Mouse (Mus musculus) heart, postnatal 0 days (tissue): ENCODE data around the gene Nop2. TPM values are rescaled to one million over a fixed set of nuclear protein-coding genes. Genes with fewer than 3 reads are reported as not detected.

Experiments used
- ATAC-seq: fragments of 200-750 bp; cut with Nextera tagmentation; 2 replicates; pipeline ENCODE4 v1.8.0; 2017; ENCODE audit warnings: low read depth, moderate number of reproducible peaks, moderate library complexity; ENCODE audit not compliant: insufficient read depth
- DNase-seq: peaks from one replicate; pipeline ENCODE4 v3.0.0-alpha.2; 2016; ENCODE audit warnings: low spot score
- H3K27ac ChIP-seq: fragments of 300-500 bp; sonication (generic); 2 replicates; pipeline ENCODE4 v1.5.1; 2014; ENCODE audit warnings: low read depth, mild to moderate bottlenecking
- H3K27me3 ChIP-seq: fragments of 300-500 bp; sonication (generic); 2 replicates; pipeline ENCODE4 v1.6.1; 2014; ENCODE audit warnings: low read length, mixed read lengths; ENCODE audit not compliant: control insufficient read depth, insufficient read depth
- H3K36me3 ChIP-seq: fragments of 300-500 bp; sonication (generic); replicated peaks from 2 replicates; pipeline ENCODE4 v1.6.1; 2014; ENCODE audit warnings: low read length, mixed read lengths; ENCODE audit not compliant: control insufficient read depth, insufficient read depth
- H3K4me1 ChIP-seq: fragments of 300-500 bp; sonication (generic); 2 replicates; pipeline ENCODE4 v1.6.1; 2014; ENCODE audit warnings: antibody characterized with exemption; ENCODE audit not compliant: control insufficient read depth, insufficient read depth
- H3K4me2 ChIP-seq: fragments of 300-500 bp; sonication (generic); 2 replicates; pipeline ENCODE4 v1.6.1; 2014; ENCODE audit warnings: low read depth, mild to moderate bottlenecking, low read length, moderate library complexity
- H3K4me3 ChIP-seq: fragments of 300-500 bp; sonication (generic); 2 replicates; pipeline ENCODE4 v1.5.1; 2014; ENCODE audit warnings: low read depth, low read length
- H3K9ac ChIP-seq: fragments of 300-500 bp; sonication (generic); replicated peaks from 2 replicates; pipeline ENCODE4 v1.6.1; 2014; ENCODE audit warnings: low read depth, low read length, mixed read lengths
- H3K9me3 ChIP-seq: fragments of 300-500 bp; sonication (generic); replicated peaks from 2 replicates; pipeline ENCODE4 v1.6.1; 2016; ENCODE audit warnings: low read length; ENCODE audit not compliant: control insufficient read depth
- CTCF ChIP-seq: IDR thresholded peaks from 2 replicates; pipeline ENCODE4 v1.5.1; 2016; ENCODE audit warnings: antibody characterized with exemption, control low read depth, low read depth
- EP300 ChIP-seq: IDR thresholded peaks from 2 replicates; pipeline ENCODE4 v1.6.1; 2016; ENCODE audit warnings: antibody characterized with exemption, low read depth
- WGBS: fragments of 180-500 bp; shearing (Covaris S2); extraction: QIAGEN DNeasy Blood & Tissue Kit; methylation state at CpG from one replicate; pipeline ENCODE4 v1.1.7; 2014; 5-methylcytosine and 5-hydroxymethylcytosine counted together
- polyA plus RNA-seq: library from polyadenylated mRNA; unstranded; fragments of >200 nt; fragmentation: Nextera tagmentation; extraction: Ambion mirVana; gene quantifications from 2 replicates; pipeline ENCODE4 v1.2.1, GENCODE M21; 2015
- total RNA-seq: library from RNA; depleted of rRNA; stranded (reverse); fragments of >200 nt; gene quantifications from 2 replicates; pipeline ENCODE4 v1.2.3, GENCODE M21; 2014; ENCODE audit warnings: low replicate concordance; rRNA removed

The Nop2 gene
- total RNA-seq = 21.4 and 22.9 TPM in 2 replicates
- polyA plus RNA-seq = 20.6 and 25.3 TPM in 2 replicates

- peak within 1 kb of the TSS; percentile 93 for H3K4me3 ChIP-seq
- DNase-seq (peak; percentile 90), ATAC-seq (peak; percentile 97)
- no peaks in the 10 kb centered on the region for H3K27me3 ChIP-seq
- peaks cover 7% of the 10 kb centered on the region; the same call in 1 of the 2 replicates for H3K4me1 ChIP-seq
- H3K36me3 ChIP-seq = peaks cover 74% of the 10 kb centered on the region
- H3K4me2 ChIP-seq = peak within 1 kb of the TSS; percentile 90
- WGBS = under 1% methylated on average over 66 of the region's 66 CpGs
- H3K27ac ChIP-seq = peak within 1 kb of the TSS; percentile 79
- TF ChIP-seq EP300 (no peak), CTCF (no peak)
- peak within 1 kb of the TSS; percentile 81 for H3K9ac ChIP-seq
- H3K9me3 ChIP-seq = no peaks in the 10 kb centered on the region
These were observed at the start of gene Nop2 for GRCm38 (mm10) chr6:125131302-125132156. TSS of gene Nop2 (plus strand) at chr6:125131909.

- Histone ChIP-seq H3K27ac (no peak overlapping the region), H3K4me2 (no peak overlapping the region), H3K4me3 (no peak overlapping the region), H3K4me1 (no peaks in the 10 kb centered on the region), H3K27me3 (no peaks in the 10 kb centered on the region), H3K9me3 (no peaks in the 10 kb centered on the region), H3K9ac (no peak overlapping the region), H3K36me3 (no peaks in the 10 kb centered on the region)
- DNase-seq (no peak), ATAC-seq (no peak)
- 85% methylated on average over 7 of the region's 7 CpGs for WGBS
- TF ChIP-seq CTCF = no peak
- TF ChIP-seq EP300 = no peak
These were observed 48.8 kb upstream of the Nop2 start for GRCm38 (mm10) chr6:125082801-125083386.

- Histone ChIP-seq H3K36me3 (no peaks in the 10 kb centered on the region), H3K4me2 (no peak overlapping the region), H3K4me3 (no peak overlapping the region), H3K27ac (no peak overlapping the region), H3K27me3 (no peaks in the 10 kb centered on the region), H3K9me3 (no peaks in the 10 kb centered on the region), H3K4me1 (0 out of 2 replicates have a peak, but pooled peaks cover 11% of the 10 kb centered on the region), H3K9ac (no peak overlapping the region)
- WGBS = 5% methylated on average over 4 of the region's 4 CpGs
- ATAC-seq (no peak; the same call in 1 of the 2 replicates), DNase-seq (peak; percentile 79)
- TF ChIP-seq EP300 (no peak), CTCF (peak; percentile 92)
These were observed 47.3 kb upstream of the Nop2 start for GRCm38 (mm10) chr6:125084424-125084823.

GRCm38 (mm10) chr6:125087937-125088336, 43.8 kb upstream of the Nop2 start:
- H3K4me3 ChIP-seq = no peak overlapping the region
- peak overlapping the region; percentile 92 for H3K27ac ChIP-seq
- DNase-seq (no peak), ATAC-seq (no peak)
- 76% methylated on average over 3 of the region's 3 CpGs for WGBS
- H3K36me3 ChIP-seq = no peaks in the 10 kb centered on the region
- H3K4me1 ChIP-seq = peaks cover 26% of the 10 kb centered on the region
- H3K27me3 ChIP-seq = no peaks in the 10 kb centered on the region
- TF ChIP-seq EP300 (no peak), CTCF (no peak)
- H3K4me2 ChIP-seq = no peak overlapping the region
- no peaks in the 10 kb centered on the region for H3K9me3 ChIP-seq
- no peak overlapping the region for H3K9ac ChIP-seq

- Histone ChIP-seq H3K27me3 (no peaks in the 10 kb centered on the region), H3K4me3 (no peak overlapping the region), H3K9ac (no peak overlapping the region), H3K4me2 (peak overlapping the region; percentile 44), H3K27ac (peak overlapping the region; percentile 92), H3K36me3 (no peaks in the 10 kb centered on the region), H3K4me1 (peaks cover 26% of the 10 kb centered on the region), H3K9me3 (no peaks in the 10 kb centered on the region)
- WGBS = 4% methylated on average over 18 of the region's 20 CpGs
- TF ChIP-seq EP300 (no peak; the same call in 1 of the 2 replicates), CTCF (peak; percentile 31)
- peak; percentile 93 for DNase-seq
- ATAC-seq = peak; percentile 82
These were observed 43.0 kb upstream of the Nop2 start for GRCm38 (mm10) chr6:125088561-125089321.
